Mouse (Mus musculus) lung, adult 2 months (tissue): ENCODE measurements around the gene Gimap7.

Experiments used
- CTCF ChIP-seq: fragments of 200-500 bp; IDR thresholded peaks from 2 replicates; pipeline ENCODE4 v1.5.1; 2011; ENCODE audit warnings: mild to moderate bottlenecking, low read length, control low read depth; ENCODE audit not compliant: insufficient read depth
- POLR2A ChIP-seq: fragments of 200-500 bp; IDR thresholded peaks from 2 replicates; pipeline ENCODE4 v1.6.1; 2011; ENCODE audit warnings: low read depth, mild to moderate bottlenecking, control low read depth, low read length, borderline replicate concordance; ENCODE audit errors: extremely low read depth

DNA sequence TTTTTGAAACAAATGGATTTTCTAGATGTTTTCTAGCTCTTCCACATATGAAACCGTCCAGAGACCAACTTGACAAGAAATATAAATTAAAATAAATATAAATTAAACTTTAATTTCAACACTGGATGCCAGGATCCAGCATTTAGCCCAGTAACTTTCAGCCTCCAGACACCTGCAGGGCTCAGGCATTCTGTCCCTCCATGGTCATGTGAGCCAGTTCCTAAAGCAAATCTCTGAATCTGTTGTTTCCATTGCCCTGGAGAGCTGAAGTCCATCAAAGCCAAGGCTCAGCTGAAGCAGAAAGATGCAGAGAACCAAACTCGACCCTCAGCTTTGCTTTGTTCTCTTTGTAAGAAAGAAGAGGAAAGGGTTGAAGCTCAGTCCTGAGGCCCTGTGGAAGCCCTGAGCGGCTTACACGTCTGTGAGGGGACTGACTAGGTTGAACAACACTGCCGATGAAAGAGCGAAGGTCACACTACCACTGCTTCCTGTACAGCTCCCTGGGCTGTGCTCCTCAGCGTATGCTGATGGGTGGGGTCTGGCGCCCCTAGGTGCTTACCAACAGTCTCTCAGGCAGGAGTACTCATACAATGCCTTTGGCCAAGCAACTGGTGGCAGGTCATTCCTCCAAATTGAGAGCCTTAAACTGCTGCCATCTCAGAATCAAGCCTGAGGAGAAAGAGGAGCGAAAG is 49.9 kb downstream of the Gimap7 start:
- TF ChIP-seq CTCF, result no peak
- no peak for TF ChIP-seq POLR2A
